Mouse (Mus musculus) urinary bladder, adult 18-20 months (tissue): ENCODE data around the gene Prg3.
A peak's percentile ranks its signal among the peaks of the same experiment; 100 is the strongest.

Experiments
- DNase-seq, 2 experiments: peaks; one replicate each; pipeline ENCODE4 v3.0.0; 2022; ENCODE audit warnings: low spot score in 2 of 2, mixed read lengths in 2 of 2

The Prg3 gene

GRCm38 (mm10) chr2:85037047-85038026 lies 49.3 kb downstream of the Prg3 start, which contains the start of the genes Ssrp1 and P2rx3:
TSS of gene Ssrp1 (plus strand) at chr2:85037234.
TSS of gene P2rx3 (minus strand) at chr2:85037462.
- peak; percentile 81 to 85 for DNase-seq

DNA sequence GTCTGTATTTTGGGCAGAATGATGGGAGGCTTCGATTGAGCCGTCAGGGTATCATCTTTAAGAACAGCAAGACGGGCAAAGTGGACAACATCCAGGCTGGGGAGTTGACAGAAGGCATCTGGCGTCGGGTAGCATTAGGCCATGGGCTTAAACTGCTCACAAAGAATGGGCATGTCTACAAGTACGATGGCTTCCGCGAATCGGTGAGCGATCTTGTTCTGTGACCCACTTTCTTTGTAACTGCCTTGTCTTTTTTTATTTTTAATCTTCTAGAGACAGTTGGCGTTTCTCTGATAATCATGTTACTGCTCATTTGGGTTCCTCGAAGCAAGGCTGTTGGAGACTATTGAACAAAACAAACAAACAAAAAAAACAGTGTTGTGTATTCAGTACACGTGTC lies 50.3 kb downstream of the Prg3 start:
- no peak for DNase-seq
